Mouse (Mus musculus): ENCODE data around the gene Evpl. TPM values are rescaled to one million over a fixed set of nuclear protein-coding genes. Genes with fewer than 3 reads are reported as not detected.

The Evpl gene
- polyA plus RNA-seq, 1 experiment from 2014 or later = 0.33 TPM

GRCm38 (mm10) chr11:116221931-116222739, 15.7 kb downstream of the Evpl start:
- H3K4me3 ChIP-seq = peak overlapping the region; percentile 23
- peaks cover 21% of the 10 kb centered on the region for H3K4me1 ChIP-seq
- peaks cover 38% of the 10 kb centered on the region for H3K27me3 ChIP-seq
- ATAC-seq (replicated peaks) = no peak
- 8% methylated on average over 53 of the region's 53 CpGs for WGBS
- H3K9me3 ChIP-seq = no peaks in the 10 kb centered on the region
- no peak overlapping the region for H3K9ac ChIP-seq (replicated peaks)
- no peaks in the 10 kb centered on the region for H3K36me3 ChIP-seq
- no peak overlapping the region for H3K27ac ChIP-seq (replicated peaks)
- H3K4me2 ChIP-seq (replicated peaks) = peak overlapping the region; percentile 30

GRCm38 (mm10) chr11:116219885-116220284, 18.0 kb downstream of the Evpl start:
- no peaks in the 10 kb centered on the region for H3K9me3 ChIP-seq
- no peak overlapping the region for H3K27ac ChIP-seq (replicated peaks)
- H3K9ac ChIP-seq (replicated peaks) = no peak overlapping the region
- no peak for ATAC-seq (replicated peaks)
- WGBS = 23% methylated on average over 4 of the region's 4 CpGs
- peaks cover 21% of the 10 kb centered on the region for H3K4me1 ChIP-seq
- no peaks in the 10 kb centered on the region for H3K36me3 ChIP-seq
- no peak overlapping the region for H3K4me2 ChIP-seq (replicated peaks)
- H3K27me3 ChIP-seq = peaks cover 38% of the 10 kb centered on the region
- H3K4me3 ChIP-seq = no peak overlapping the region

GRCm38 (mm10) chr11:116218737-116219400, 19.0 kb downstream of the Evpl start:
- Histone ChIP-seq H3K4me3 (no peak overlapping the region), H3K27ac (replicated peaks) (peak overlapping the region; percentile 72), H3K4me1 (peaks cover 21% of the 10 kb centered on the region), H3K4me2 (replicated peaks) (no peak overlapping the region), H3K9me3 (no peaks in the 10 kb centered on the region), H3K36me3 (no peaks in the 10 kb centered on the region), H3K9ac (replicated peaks) (no peak overlapping the region; the same call in 1 of the 2 replicates), H3K27me3 (peaks cover 31% of the 10 kb centered on the region)
- ATAC-seq (replicated peaks) = peak; percentile 75
- 32% methylated on average over 7 of the region's 7 CpGs for WGBS

- Histone ChIP-seq H3K9ac (replicated peaks) (no peak overlapping the region; the same call in 1 of the 2 replicates), H3K27ac (replicated peaks) (peak overlapping the region; percentile 72), H3K4me2 (replicated peaks) (no peak overlapping the region), H3K36me3 (no peaks in the 10 kb centered on the region), H3K9me3 (no peaks in the 10 kb centered on the region), H3K27me3 (peaks cover 25% of the 10 kb centered on the region), H3K4me3 (no peak overlapping the region), H3K4me1 (peaks cover 21% of the 10 kb centered on the region)
- WGBS = 83% methylated on average over 2 of the region's 2 CpGs
- ATAC-seq (replicated peaks) = no peak
Observed at GRCm38 (mm10) chr11:116218263-116218662, 19.6 kb downstream of the Evpl start.

- Histone ChIP-seq H3K36me3 (no peaks in the 10 kb centered on the region), H3K4me2 (replicated peaks) (no peak overlapping the region), H3K9me3 (no peaks in the 10 kb centered on the region), H3K4me3 (no peak overlapping the region), H3K4me1 (peaks cover 18% of the 10 kb centered on the region), H3K27ac (replicated peaks) (no peak overlapping the region), H3K27me3 (peaks cover 10% of the 10 kb centered on the region), H3K9ac (replicated peaks) (no peak overlapping the region)
- no peak for ATAC-seq (replicated peaks)
- 82% methylated on average over 11 of the region's 11 CpGs for WGBS
Observed at GRCm38 (mm10) chr11:116216549-116216948, 21.3 kb downstream of the Evpl start.

GRCm38 (mm10) chr11:116215991-116216390, 21.9 kb downstream of the Evpl start:
- Histone ChIP-seq H3K4me2 (replicated peaks) (no peak overlapping the region), H3K4me1 (peaks cover 18% of the 10 kb centered on the region), H3K27me3 (peaks cover 5% of the 10 kb centered on the region), H3K9ac (replicated peaks) (no peak overlapping the region), H3K36me3 (no peaks in the 10 kb centered on the region), H3K4me3 (no peak overlapping the region), H3K9me3 (no peaks in the 10 kb centered on the region), H3K27ac (replicated peaks) (no peak overlapping the region)
- WGBS = 86% methylated on average over 6 of the region's 6 CpGs
- no peak for ATAC-seq (replicated peaks)

GRCm38 (mm10) chr11:116215181-116215580, 22.7 kb downstream of the Evpl start:
- no peak for ATAC-seq (replicated peaks)
- H3K9ac ChIP-seq (replicated peaks) = no peak overlapping the region
- no peaks in the 10 kb centered on the region for H3K27me3 ChIP-seq
- H3K36me3 ChIP-seq = no peaks in the 10 kb centered on the region
- peaks cover 18% of the 10 kb centered on the region for H3K4me1 ChIP-seq
- no peaks in the 10 kb centered on the region for H3K9me3 ChIP-seq
- no peak overlapping the region for H3K27ac ChIP-seq (replicated peaks)
- 81% methylated on average over 7 of the region's 7 CpGs for WGBS
- H3K4me2 ChIP-seq (replicated peaks) = no peak overlapping the region
- H3K4me3 ChIP-seq = no peak overlapping the region

GRCm38 (mm10) chr11:116213877-116214510, 23.9 kb downstream of the Evpl start:
- H3K9ac ChIP-seq (replicated peaks) = no peak overlapping the region
- no peak overlapping the region for H3K4me3 ChIP-seq
- H3K4me2 ChIP-seq (replicated peaks) = no peak overlapping the region
- 88% methylated on average over 13 of the region's 13 CpGs for WGBS
- no peaks in the 10 kb centered on the region for H3K9me3 ChIP-seq
- no peaks in the 10 kb centered on the region for H3K27me3 ChIP-seq
- no peak for ATAC-seq (replicated peaks)
- no peaks in the 10 kb centered on the region for H3K36me3 ChIP-seq
- H3K27ac ChIP-seq (replicated peaks) = no peak overlapping the region
- peaks cover 9% of the 10 kb centered on the region for H3K4me1 ChIP-seq

GRCm38 (mm10) chr11:116212847-116213246, 25.0 kb downstream of the Evpl start:
- H3K27me3 ChIP-seq = no peaks in the 10 kb centered on the region
- no peak for ATAC-seq (replicated peaks)
- H3K36me3 ChIP-seq = no peaks in the 10 kb centered on the region
- no peaks in the 10 kb centered on the region for H3K4me1 ChIP-seq
- 93% methylated on average over 6 of the region's 6 CpGs for whole genome bisulfite sequencing
- H3K27ac ChIP-seq (replicated peaks) = no peak overlapping the region
- H3K9ac ChIP-seq (replicated peaks) = no peak overlapping the region
- H3K4me2 ChIP-seq (replicated peaks) = no peak overlapping the region
- H3K4me3 ChIP-seq = no peak overlapping the region
- H3K9me3 ChIP-seq = no peaks in the 10 kb centered on the region

- WGBS = 76% methylated on average over 5 of the region's 5 CpGs
- Histone ChIP-seq H3K36me3 (peaks cover 14% of the 10 kb centered on the region), H3K27ac (replicated peaks) (no peak overlapping the region), H3K4me2 (replicated peaks) (no peak overlapping the region), H3K4me1 (no peaks in the 10 kb centered on the region), H3K9ac (replicated peaks) (no peak overlapping the region), H3K4me3 (no peak overlapping the region), H3K9me3 (no peaks in the 10 kb centered on the region), H3K27me3 (no peaks in the 10 kb centered on the region)
- ATAC-seq (replicated peaks) = no peak
Observed at GRCm38 (mm10) chr11:116210696-116211095, 27.2 kb downstream of the Evpl start.

GRCm38 (mm10) chr11:116209257-116209656, 28.6 kb downstream of the Evpl start:
- ATAC-seq (replicated peaks) = no peak
- 81% methylated on average over 8 of the region's 8 CpGs for WGBS
- Histone ChIP-seq H3K27ac (replicated peaks) (no peak overlapping the region), H3K9ac (replicated peaks) (no peak overlapping the region), H3K4me3 (no peak overlapping the region), H3K27me3 (no peaks in the 10 kb centered on the region), H3K4me2 (replicated peaks) (no peak overlapping the region), H3K9me3 (no peaks in the 10 kb centered on the region), H3K36me3 (peaks cover 22% of the 10 kb centered on the region), H3K4me1 (no peaks in the 10 kb centered on the region)

- Histone ChIP-seq H3K4me2 (replicated peaks) (no peak overlapping the region), H3K27ac (replicated peaks) (no peak overlapping the region), H3K4me1 (no peaks in the 10 kb centered on the region), H3K4me3 (no peak overlapping the region), H3K9me3 (no peaks in the 10 kb centered on the region), H3K27me3 (no peaks in the 10 kb centered on the region), H3K36me3 (peaks cover 22% of the 10 kb centered on the region), H3K9ac (replicated peaks) (no peak overlapping the region)
- 82% methylated on average over 3 of the region's 3 CpGs for WGBS
- no peak for ATAC-seq (replicated peaks)
Observed at GRCm38 (mm10) chr11:116208660-116209059, 29.2 kb downstream of the Evpl start.

Data from forebrain, embryonic 15.5 days (tissue).